Mouse (Mus musculus) heart, postnatal 14 days (tissue): ENCODE measurements around the gene Trim5. TPM values are rescaled to one million over a fixed set of nuclear protein-coding genes. Genes with fewer than 3 reads are reported as not detected.

Experiments used
- DNase-seq, 2 experiments: peaks; one replicate each; pipeline ENCODE4 v3.0.0; 2021 to 2022
- intact Hi-C: fragments of 180-260 bp; cut with DNase I; formaldehyde crosslinking; loops from one replicate; pipeline ENCODE4 v1.15.1; 2025
- total RNA-seq, 2 experiments: library from RNA; stranded (reverse); gene quantifications; 2 replicates each; pipeline ENCODE4 v1.2.3; 2021

The Trim5 gene
- total RNA-seq, 2 experiments from 2014 or later = 2.6 to 2.9 TPM

DNA sequence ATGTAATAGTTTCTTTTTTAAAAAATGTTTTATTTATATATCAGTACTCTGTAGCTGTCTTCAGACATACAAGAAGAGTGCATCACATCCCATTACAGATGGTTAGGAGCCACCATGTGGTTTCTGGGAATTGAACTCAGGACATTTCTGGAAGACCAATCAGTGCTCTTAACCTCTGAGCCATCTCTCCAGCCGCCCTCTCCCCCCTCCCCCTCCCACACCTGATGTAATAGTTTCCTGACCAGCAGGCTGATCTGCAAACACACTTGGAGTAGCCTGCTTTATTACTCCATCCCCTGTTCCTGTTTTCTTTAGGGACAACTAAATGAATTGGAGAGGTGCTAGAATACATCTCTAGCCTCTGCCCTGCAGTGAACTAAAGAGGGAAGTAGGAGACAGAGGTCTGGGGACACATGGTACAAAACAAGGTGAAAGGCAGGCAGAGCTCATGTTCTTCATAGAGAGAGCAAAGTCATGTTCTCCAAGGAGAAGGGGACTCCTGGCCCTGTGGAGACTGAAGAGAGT is 71.8 kb downstream of the Trim5 start:
- intact Hi-C loops = no loop called here
- no peak for DNase-seq

Other genes starting within 250 kb of the Trim5 start
- not detected for gene Olfr642, start 235.4 kb downstream of the Trim5 start, total RNA-seq
- gene 4930516K23Rik, start 226.6 kb downstream of the Trim5 start, total RNA-seq = not detected
- not detected for gene Olfr644, start 216.2 kb downstream of the Trim5 start, total RNA-seq
- gene Olfr645, start 202.6 kb downstream of the Trim5 start, total RNA-seq = not detected
- not detected for gene Olfr646, start 183.2 kb downstream of the Trim5 start, total RNA-seq
- gene Ubqln5, start 158.3 kb downstream of the Trim5 start, total RNA-seq = not detected
- not detected for gene Olfr643, start 150.7 kb downstream of the Trim5 start, total RNA-seq
- not detected for gene Ubqln3, start 144.8 kb downstream of the Trim5 start, total RNA-seq
- gene Ubqlnl, start 137.5 kb downstream of the Trim5 start, total RNA-seq = not detected
- gene Olfm5, start 123.3 kb downstream of the Trim5 start, total RNA-seq = not detected
- not detected for gene Olfr648, start 104.7 kb downstream of the Trim5 start, total RNA-seq
- not detected for gene Olfr649, start 92.1 kb downstream of the Trim5 start, total RNA-seq
- under 1 TPM; 0.45 to 0.54 TPM for gene Trim6, start 69.3 kb downstream of the Trim5 start, total RNA-seq
- gene Trim34a, start 43.6 kb downstream of the Trim5 start, total RNA-seq = 1 to 10 TPM; 3.7 to 3.8 TPM
- 1 to 10 TPM; 6.1 to 8.2 TPM for gene Trim12a, start 27.4 kb upstream of the Trim5 start, total RNA-seq
- under 1 TPM; 0.17 to 0.34 TPM for gene Trim34b, start 41.4 kb upstream of the Trim5 start, total RNA-seq
- gene Trim12c, start 65.3 kb upstream of the Trim5 start, total RNA-seq = 1 to 10 TPM; 5.4 to 6.5 TPM
- gene Trim30b, start 81.8 kb upstream of the Trim5 start, total RNA-seq = not detected
- gene Trim30c, start 112.7 kb upstream of the Trim5 start, total RNA-seq = under 1 TPM; 0.12 to 0.17 TPM
- gene Trim30a, start 177.1 kb upstream of the Trim5 start, total RNA-seq = 1 to 10 TPM; 2.7 to 3.1 TPM
- 1 to 10 TPM in 1 of 2 experiments, under 1 TPM in 1; 0.45 to 1.2 TPM for gene Trim30d, start 219.8 kb upstream of the Trim5 start, total RNA-seq